Mouse (Mus musculus) thymus, postnatal 0 days (tissue): ENCODE data around the gene Pde4dip. TPM values are rescaled to one million over a fixed set of nuclear protein-coding genes. Genes with fewer than 3 reads are reported as not detected.
A peak's percentile ranks its signal among the peaks of the same experiment; 100 is the strongest.

Experiments used
- DNase-seq: peaks from one replicate; pipeline ENCODE4 v3.0.0-alpha.2; 2015; ENCODE audit warnings: low spot score
- microRNA-seq: library from miRNA; unstranded; fragments of <30 nt; microRNA quantifications from one replicate; pipeline ENCODE4, GENCODE M21; 2016; ENCODE audit warnings: borderline number of aligned reads
- polyA plus RNA-seq: library from polyadenylated mRNA; unstranded; fragments of >200 nt; fragmentation: Nextera tagmentation; extraction: Ambion mirVana; gene quantifications from 2 replicates; pipeline ENCODE4 v1.2.1, GENCODE M21; 2015

The Pde4dip gene
- polyA plus RNA-seq, 1 experiment from 2014 or later: 7.3 TPM

DNA sequence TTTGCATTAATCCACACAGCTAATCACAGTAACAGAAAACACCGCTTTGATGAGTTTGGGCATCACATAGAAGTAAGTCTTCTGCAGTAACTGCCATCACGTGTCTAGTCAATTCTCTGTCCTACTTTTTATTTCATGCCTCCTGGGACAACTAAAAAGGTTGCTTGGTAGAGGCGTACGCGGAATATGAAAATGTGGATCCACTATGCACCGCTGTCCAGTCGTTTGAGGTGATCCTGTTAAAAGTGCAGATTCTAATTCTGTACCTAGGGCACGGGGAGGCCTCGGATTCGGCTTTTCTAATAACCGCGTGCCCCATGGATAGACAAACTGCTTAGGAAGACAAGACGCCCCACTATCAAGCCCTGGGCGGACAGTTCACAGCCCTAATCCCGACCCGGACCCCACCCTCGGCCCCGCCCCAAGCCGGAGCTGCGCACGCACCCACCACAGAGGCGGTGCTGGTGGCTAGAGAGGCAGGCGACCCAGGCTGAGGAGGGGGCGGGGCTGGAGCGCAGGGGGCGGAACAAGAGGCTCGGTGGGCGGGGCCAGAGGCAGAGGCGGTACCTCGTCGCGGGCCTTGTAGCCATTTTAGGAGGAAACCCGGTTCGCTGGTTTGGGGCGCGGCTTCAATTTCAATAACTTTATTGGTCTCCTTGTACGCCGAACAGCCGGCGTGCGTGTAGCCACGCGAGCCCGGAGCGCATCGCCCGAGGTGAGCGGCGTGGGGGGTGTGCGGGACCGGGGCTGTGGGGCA lies 230.7 kb downstream of the Pde4dip start, which contains the start of gene Prkab2:
TSS of gene Prkab2 (plus strand) at position 539 of the 757 bp plus-strand sequence.
- DNase-seq: peak; percentile 98

DNA sequence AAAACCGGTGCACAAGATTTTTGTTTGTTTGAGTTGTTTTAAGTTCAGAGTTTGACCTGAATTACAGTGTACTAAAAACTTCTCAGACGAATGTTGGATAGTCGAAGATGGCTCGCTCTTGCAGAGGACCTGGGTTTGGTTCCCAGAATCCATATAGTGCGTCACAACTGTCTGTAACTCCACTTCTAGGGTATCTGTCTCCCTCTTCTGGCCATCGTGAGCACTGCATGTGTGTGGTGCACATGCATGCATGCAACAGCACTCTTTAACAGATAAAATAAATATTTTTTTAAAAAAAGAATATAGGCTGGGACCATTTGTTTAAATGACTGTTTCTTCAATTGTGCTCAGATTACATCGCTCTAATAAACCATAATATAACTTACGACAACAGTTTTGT lies 233.6 kb downstream of the Pde4dip start:
- peak; percentile 29 for DNase-seq

DNA sequence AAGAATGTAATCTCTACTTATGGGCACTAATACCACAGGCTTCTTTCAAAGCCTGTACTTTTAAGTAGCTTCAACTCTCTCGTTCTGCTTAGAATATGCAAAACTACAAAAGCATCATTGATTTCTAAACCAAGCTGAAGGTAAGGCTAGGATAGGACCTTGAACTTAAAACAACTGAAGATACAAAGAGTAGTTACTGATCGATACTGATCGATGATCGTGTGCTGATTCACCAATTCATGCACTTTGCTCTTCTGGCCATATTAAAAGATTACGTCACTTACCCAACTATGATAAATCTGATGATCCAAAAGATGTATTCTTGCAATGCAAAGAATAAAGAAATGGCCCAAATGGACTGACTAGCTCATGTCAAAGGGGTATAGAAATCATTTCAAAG lies 234.7 kb downstream of the Pde4dip start:
- no peak for DNase-seq

DNA sequence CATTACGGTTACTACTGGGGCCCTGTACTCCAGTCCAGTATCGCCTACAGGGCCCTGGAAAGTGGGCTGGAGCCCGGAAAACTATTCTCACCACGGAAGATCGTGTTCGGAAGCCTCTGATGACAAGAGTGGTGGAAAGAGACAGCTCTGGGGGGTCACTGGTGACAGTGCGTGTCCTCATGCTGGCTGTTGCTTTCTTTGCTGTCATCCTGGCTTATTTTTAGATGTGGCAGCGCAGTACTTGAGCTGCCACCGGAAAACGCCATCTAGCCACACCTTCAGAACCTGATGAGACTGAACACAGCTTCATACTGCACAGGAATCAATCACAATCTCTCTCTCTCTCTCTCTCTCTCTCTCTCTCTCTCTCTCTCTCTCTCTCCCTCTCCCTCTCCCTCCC lies 236.9 kb downstream of the Pde4dip start:
- DNase-seq: no peak

DNA sequence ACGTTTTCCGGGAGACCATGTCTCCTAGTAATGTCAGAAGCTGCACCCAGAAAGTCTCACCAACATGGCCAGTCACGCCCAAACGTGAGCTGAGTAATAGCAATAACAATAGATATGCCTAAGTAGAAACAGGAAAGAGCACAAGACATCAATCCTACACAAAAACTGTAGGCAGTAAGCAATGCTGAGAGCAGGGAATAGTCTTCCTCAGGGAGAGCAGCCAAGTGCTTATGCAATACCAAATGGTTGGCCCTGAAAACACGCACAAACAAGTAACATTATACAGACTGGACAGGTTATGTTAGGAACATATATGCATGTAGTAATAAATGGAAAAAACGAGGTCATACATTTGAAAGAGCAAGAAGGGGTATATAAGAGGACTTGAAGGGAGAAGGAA lies 239.0 kb downstream of the Pde4dip start:
- DNase-seq: no peak

DNA sequence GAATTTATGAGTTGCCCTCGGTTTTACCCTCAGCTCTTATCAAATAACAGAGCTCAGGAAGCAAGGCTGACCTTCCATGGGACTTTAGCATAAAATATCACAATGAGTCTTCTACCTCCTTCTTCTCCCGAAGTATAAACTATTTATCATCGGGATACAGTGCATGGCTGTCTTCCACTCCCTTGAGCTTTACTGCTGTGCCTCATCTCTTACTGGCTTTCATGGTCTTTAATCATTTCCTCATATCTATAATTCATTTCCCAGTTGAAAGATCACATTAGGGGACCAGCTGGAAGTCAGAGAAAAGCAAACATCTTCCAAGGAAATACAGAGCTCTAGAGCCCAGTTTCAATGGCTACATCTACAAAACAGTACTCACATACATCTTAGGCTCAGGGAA lies 239.5 kb downstream of the Pde4dip start:
- DNase-seq: no peak

DNA sequence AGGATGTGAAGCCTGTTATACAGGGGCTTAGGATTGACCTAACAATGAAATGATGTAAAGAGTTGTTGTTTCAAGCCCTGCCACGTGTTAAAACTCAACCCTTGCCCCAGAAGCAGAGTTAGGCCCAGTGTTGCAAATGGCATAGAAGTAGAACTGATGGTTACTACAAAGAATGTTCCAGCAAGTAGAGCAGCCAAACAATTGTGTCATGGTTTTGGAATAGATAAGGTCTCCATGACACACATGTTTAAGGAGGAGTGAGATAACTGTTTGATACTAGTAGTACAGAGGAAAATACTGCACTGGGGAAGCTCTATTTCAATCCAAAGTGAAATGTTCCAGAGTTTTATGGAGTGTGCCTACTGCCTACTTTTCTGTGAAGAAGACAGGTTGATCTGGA lies 240.0 kb downstream of the Pde4dip start:
- no peak for DNase-seq

DNA sequence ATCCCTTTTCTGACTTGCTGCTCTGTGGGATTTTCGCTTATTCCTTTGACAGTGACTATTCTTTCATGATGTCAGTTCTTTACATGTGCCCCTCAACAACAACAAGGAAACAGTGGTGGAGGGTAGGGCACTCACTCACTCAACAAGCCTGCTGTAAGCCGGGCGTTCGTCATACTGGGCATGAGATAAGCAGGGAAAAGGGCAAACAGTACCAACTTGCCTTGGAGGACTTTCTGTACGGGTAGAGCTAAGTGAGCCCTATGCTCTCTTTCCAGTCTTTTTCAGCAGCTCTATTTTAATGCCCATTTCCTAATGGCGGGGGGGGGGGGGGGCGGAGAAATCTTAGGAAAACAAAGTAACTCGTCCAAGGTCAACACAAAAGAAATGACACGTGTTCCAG lies 246.5 kb downstream of the Pde4dip start:
- no peak for DNase-seq

DNA sequence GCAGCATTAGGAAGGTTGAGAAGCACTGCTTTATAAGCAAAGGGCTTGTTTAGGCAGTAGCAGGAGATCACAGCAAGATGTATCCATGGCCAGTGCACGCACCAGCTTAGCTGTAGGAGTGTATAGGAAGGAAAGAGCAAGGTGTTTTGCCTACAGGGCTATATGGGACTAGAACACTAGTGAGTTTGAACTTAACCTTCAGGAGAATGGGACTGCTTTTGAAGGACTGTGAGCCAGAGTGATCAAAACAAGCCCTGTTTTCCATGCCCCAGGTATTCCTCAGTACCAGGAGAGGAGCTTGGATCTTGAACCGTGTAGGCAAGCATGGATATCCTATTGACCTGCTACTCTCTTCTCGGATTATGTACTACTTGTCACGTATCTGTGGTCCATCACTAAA lies 247.1 kb downstream of the Pde4dip start:
- DNase-seq: no peak

Small RNA genes lying within 50 kb of the gene (microRNA-seq; reads per million reads assigned to microRNA genes)
- not detected for gene Mir7225

Other genes starting within 250 kb of the Pde4dip start
- 3.4 and 3.6 TPM in 2 replicates for gene Prkab2, start 230.5 kb downstream of the Pde4dip start, polyA plus RNA-seq
- not detected in 2 replicates for gene Gm17651, start 214.0 kb downstream of the Pde4dip start, polyA plus RNA-seq
- gene Sec22b, start 12.5 kb upstream of the Pde4dip start, polyA plus RNA-seq: 108 and 112 TPM in 2 replicates
- gene Notch2, start 124.8 kb upstream of the Pde4dip start, polyA plus RNA-seq: 9.9 and 11.3 TPM in 2 replicates